Mouse (Mus musculus) heart, embryonic 11.5 days (tissue): ENCODE data around the gene Dlx5. TPM values are rescaled to one million over a fixed set of nuclear protein-coding genes. Genes with fewer than 3 reads are reported as not detected.

Source experiments
- ATAC-seq: fragments of 200-750 bp; cut with Nextera tagmentation; replicated peaks from 2 replicates; pipeline ENCODE4 v1.8.0; 2017; ENCODE audit warnings: moderate library complexity; ENCODE audit not compliant: insufficient number of reproducible peaks, low FRiP score, low TSS enrichment
- H3K27ac ChIP-seq: fragments of 300-500 bp; sonication (generic); 2 replicates; pipeline ENCODE4 v1.5.1; 2014; ENCODE audit warnings: mild to moderate bottlenecking, low read depth, low read length
- H3K27me3 ChIP-seq: fragments of 300-500 bp; sonication (generic); 2 replicates; pipeline ENCODE4 v1.6.1; 2014; ENCODE audit warnings: mild to moderate bottlenecking, low read length, mixed read lengths; ENCODE audit not compliant: control insufficient read depth, insufficient read depth
- H3K36me3 ChIP-seq: fragments of 300-500 bp; sonication (generic); 2 replicates; pipeline ENCODE4 v1.6.1; 2014; ENCODE audit warnings: mild to moderate bottlenecking, low read length, moderate library complexity, mixed read lengths; ENCODE audit not compliant: control insufficient read depth, insufficient read depth
- H3K4me1 ChIP-seq: fragments of 300-500 bp; sonication (generic); 2 replicates; pipeline ENCODE4 v1.6.1; 2014; ENCODE audit warnings: low read length; ENCODE audit not compliant: control insufficient read depth, insufficient read depth
- H3K4me2 ChIP-seq: fragments of 300-500 bp; sonication (generic); 2 replicates; pipeline ENCODE4 v1.6.1; 2014; ENCODE audit warnings: mild to moderate bottlenecking, moderate library complexity
- H3K4me3 ChIP-seq: fragments of 300-500 bp; sonication (generic); 2 replicates; pipeline ENCODE4 v1.5.1; 2014; ENCODE audit warnings: low read depth, low read length
- H3K9ac ChIP-seq: fragments of 300-500 bp; sonication (generic); 2 replicates; pipeline ENCODE4 v1.6.1; 2014; ENCODE audit warnings: mild to moderate bottlenecking, low read depth, low read length, moderate library complexity
- H3K9me3 ChIP-seq: fragments of 300-500 bp; sonication (generic); replicated peaks from 2 replicates; pipeline ENCODE4 v1.6.1; 2016; ENCODE audit warnings: low read length; ENCODE audit not compliant: control insufficient read depth
- WGBS: fragments of 180-500 bp; shearing (Covaris S2); extraction: QIAGEN DNeasy Blood & Tissue Kit; methylation state at CpG from one replicate; pipeline ENCODE4 v1.1.7; 2014; ENCODE audit not compliant: insufficient replicate concordance; 5-methylcytosine and 5-hydroxymethylcytosine counted together
- polyA plus RNA-seq: library from polyadenylated mRNA; unstranded; fragments of >200 nt; fragmentation: Nextera tagmentation; extraction: Ambion mirVana; gene quantifications from 2 replicates; pipeline ENCODE4 v1.2.1, GENCODE M21; 2014

Gene Dlx5
- polyA plus RNA-seq, 1 experiment from 2014 or later = 1.2 TPM

DNA sequence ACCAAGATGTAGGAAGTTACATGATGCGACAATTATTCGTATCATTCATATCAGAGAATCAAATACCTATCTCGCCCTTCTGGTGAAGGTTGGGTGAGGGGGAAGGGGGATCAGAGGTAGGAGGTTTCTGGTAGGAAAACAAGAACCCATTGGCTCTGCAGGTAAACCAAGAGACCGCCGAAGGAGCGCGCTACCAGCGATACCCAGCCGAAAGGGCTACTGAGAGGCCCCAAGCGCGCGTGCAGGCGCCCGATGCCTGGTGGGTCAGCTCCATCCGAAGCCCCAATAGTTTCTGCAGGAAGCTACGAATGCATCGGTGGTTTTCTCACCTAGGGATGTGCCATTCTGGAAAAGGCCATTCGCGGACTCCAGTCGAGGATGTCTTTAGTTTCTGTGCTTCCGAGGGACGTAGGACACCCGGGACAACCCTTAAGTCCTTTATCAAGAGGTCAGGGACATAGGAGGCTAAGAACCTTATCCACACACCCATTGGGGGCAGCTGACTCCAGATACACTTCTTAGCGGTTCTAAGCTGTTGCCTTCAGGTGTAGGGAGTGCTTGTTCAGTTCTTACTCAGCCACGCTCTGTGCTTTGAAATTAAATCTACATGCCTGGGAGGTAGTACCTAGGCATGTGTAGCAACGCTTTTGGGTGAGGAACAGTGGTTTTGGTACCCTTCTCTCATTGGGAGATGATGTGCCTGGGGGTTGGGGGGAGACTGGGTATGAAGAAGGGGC, 31.4 kb downstream of the Dlx5 start:
- no peaks in the 10 kb centered on the region for H3K9me3 ChIP-seq
- no peak for ATAC-seq
- H3K9ac ChIP-seq = no peak overlapping the region
- H3K4me3 ChIP-seq = no peak overlapping the region
- no peak overlapping the region for H3K27ac ChIP-seq
- H3K4me2 ChIP-seq = no peak overlapping the region; the same call in 1 of the 2 replicates
- no peaks in the 10 kb centered on the region for H3K4me1 ChIP-seq
- no peaks in the 10 kb centered on the region for H3K36me3 ChIP-seq
- peaks cover 78% of the 10 kb centered on the region for H3K27me3 ChIP-seq
- 1% methylated on average over 26 of the region's 26 CpGs for WGBS

DNA sequence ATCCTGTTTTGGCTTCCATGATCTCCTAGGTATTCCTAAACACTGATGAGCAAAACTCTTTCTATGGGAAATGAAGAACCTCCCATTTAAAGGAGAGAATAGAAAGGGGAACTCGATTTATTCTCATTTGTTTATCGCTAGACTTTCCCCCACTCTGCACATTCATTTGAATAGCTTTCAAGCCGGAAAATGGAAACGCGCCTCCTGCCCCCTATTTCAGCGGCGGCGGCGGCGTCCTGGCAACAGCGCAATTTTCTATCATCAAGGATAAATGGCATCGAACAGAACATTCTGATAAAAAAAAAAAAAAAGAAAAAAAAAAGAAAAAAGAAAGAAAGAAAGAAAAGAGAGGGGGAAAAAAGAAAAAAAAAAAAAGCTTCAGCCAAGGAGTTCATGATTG, 32.1 kb downstream of the Dlx5 start:
- no peak overlapping the region for H3K9ac ChIP-seq
- H3K4me1 ChIP-seq = no peaks in the 10 kb centered on the region
- no peak overlapping the region for H3K4me2 ChIP-seq
- WGBS = 2% methylated on average over 12 of the region's 12 CpGs
- no peak for ATAC-seq
- no peaks in the 10 kb centered on the region for H3K36me3 ChIP-seq
- no peak overlapping the region for H3K4me3 ChIP-seq
- H3K27me3 ChIP-seq = peaks cover 72% of the 10 kb centered on the region
- no peak overlapping the region for H3K27ac ChIP-seq
- no peaks in the 10 kb centered on the region for H3K9me3 ChIP-seq

DNA sequence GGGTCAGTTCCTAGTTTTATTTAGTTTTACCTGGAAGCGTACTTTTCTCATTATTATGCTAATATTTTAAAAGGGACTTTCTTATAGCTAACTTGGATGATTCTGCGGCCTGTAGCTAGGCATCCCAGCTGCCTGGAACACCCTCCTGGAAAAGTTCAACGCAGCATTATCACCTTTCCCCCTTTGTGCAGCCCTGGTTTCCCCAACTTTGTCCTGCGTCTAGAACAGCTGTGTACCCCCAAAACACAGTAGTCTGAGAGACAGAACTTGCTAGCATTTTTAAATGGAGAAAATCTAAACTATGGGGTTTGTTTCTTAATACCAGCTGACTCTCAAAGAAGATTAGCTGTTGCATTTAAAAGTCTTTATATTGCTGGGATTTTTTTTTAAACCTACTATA, 33.3 kb downstream of the Dlx5 start:
- H3K36me3 ChIP-seq = no peaks in the 10 kb centered on the region
- no peak for ATAC-seq
- H3K4me1 ChIP-seq = no peaks in the 10 kb centered on the region
- H3K9ac ChIP-seq = no peak overlapping the region
- no peaks in the 10 kb centered on the region for H3K9me3 ChIP-seq
- H3K4me2 ChIP-seq = no peak overlapping the region
- no peak overlapping the region for H3K27ac ChIP-seq
- no peak overlapping the region for H3K4me3 ChIP-seq
- H3K27me3 ChIP-seq = peaks cover 60% of the 10 kb centered on the region
- WGBS = 14% methylated on average over 4 of the region's 4 CpGs

DNA sequence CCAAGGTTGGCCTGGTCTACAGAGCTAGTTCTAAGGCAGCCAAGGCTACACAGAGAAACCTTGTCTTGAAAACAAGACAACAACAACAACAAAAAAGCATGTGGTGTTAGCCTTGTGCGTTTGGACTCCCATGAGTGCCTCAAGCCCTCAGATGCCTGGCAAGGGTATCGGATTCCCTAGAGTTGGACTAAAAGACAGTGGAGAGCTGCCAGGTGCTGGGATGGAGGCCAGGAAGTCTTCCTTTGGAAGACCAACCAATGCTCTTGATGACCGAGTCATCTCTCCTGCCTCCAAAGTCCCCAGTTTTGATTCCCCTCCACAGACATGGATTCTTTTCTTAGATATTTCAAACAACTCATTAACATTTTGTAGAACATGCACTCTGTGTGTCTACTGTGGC, 48.6 kb downstream of the Dlx5 start:
- no peak for ATAC-seq
- Histone ChIP-seq H3K9me3 (no peaks in the 10 kb centered on the region), H3K9ac (no peak overlapping the region), H3K4me1 (no peaks in the 10 kb centered on the region), H3K4me2 (no peak overlapping the region), H3K36me3 (no peaks in the 10 kb centered on the region), H3K27ac (no peak overlapping the region), H3K27me3 (no peaks in the 10 kb centered on the region), H3K4me3 (no peak overlapping the region)
- 92% methylated on average over 3 of the region's 3 CpGs for WGBS

DNA sequence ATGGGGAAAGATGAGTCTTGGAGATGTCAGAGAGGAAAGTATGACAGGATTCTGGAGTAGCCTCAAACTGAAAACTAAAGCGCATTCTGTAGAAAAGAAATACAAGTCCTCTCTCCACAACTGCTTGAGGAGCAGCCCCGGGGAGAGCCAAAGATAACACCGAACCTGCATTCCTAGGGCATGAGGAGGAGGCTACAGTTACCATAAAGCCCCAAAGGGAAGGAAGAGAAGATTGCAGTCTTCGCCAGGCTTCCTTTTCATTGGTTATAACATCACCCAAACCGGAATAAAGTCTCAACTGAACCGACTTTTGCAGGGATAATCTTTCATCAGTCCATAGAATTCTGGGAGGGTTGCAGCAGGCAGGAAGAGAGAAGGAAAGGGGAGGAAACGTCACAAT, 51.4 kb downstream of the Dlx5 start:
- no peak for ATAC-seq
- no peaks in the 10 kb centered on the region for H3K27me3 ChIP-seq
- no peak overlapping the region for H3K9ac ChIP-seq
- no peaks in the 10 kb centered on the region for H3K9me3 ChIP-seq
- 39% methylated on average over 7 of the region's 7 CpGs for WGBS
- no peak overlapping the region for H3K27ac ChIP-seq
- no peaks in the 10 kb centered on the region for H3K4me1 ChIP-seq
- H3K36me3 ChIP-seq = no peaks in the 10 kb centered on the region
- H3K4me3 ChIP-seq = no peak overlapping the region
- no peak overlapping the region for H3K4me2 ChIP-seq

Other genes with a start within 250 kb of the Dlx5 start
- gene Dlx6, start 18.8 kb downstream of the Dlx5 start, polyA plus RNA-seq = 0.47 TPM in 1 of 2 replicates, not detected in the other
- gene Sdhaf3, start 73.9 kb upstream of the Dlx5 start, polyA plus RNA-seq = 5.7 and 5.8 TPM in 2 replicates